Mouse (Mus musculus): ENCODE data around the gene P2ry6. TPM values are rescaled to one million over a fixed set of nuclear protein-coding genes. Genes with fewer than 3 reads are reported as not detected.

P2ry6 gene
- total RNA-seq, 2 experiments from 2014 or later = 0.82 to 1.4 TPM

DNA sequence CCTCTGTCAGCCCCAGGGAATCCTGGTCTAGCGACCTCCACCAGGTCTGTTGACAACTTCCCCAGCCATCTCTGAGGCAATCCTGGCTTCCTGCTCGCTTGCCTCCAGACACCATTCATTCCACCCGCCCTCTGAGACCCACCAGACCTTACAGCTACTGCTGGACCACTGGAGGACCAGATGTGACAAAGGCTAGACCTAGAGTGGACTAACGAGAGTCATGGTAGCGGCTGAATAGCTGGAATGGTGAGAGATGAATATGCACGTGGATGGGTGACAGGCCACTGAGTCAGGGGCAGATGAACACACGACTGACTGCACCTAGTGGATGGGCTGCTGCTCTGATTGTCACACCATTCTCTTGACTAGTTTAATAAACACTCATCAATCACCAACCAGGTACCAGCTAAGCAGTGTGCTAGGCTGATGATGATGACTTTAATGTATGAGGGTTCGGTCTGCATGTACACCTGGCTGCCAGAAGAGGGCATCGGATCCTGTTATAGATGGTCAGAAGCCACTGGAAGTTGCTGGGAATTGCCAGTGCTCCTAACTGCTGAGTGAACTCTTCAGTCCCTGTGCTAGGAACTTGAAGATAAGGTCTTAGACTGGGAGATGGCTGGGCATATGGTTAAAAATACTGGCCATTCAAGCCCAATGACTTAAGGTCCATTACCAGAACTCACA, 71.9 kb downstream of the P2ry6 start:
- peak; percentile 36 for DNase-seq
- intact Hi-C loops (cut with DNase I) = no loop called here
- H3K4me3 ChIP-seq = no peak overlapping the region
- TF ChIP-seq CTCF (IDR thresholded peaks at IDR 0.05) = peak; percentile 61
- no peak overlapping the region for H3K27ac ChIP-seq

DNA sequence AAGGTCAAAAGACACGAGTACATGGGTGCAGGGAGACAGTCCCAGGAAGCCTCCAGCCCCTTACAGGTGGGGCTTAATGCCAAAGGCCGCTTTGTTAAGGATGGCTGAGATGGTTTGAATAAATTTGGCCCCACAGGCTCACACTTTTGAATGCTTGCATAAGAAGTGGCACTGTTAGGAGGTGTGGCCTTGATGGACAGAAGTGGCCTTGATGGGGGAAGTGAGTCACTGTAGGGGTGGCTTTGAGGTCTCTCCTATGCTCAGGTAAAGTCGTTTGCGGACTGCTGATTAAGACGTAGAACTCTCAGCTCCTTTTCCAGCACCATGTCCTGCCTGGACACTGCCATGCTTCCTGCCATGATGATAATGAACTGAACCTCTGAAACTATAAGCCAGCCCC, 76.6 kb downstream of the P2ry6 start:
- TF ChIP-seq CTCF (IDR thresholded peaks at IDR 0.05) = no peak
- no peak overlapping the region for H3K4me3 ChIP-seq
- no peak for DNase-seq
- intact Hi-C loops (cut with DNase I) = no loop called here
- no peak overlapping the region for H3K27ac ChIP-seq

GRCm38 (mm10) chr7:100894833-100895226, 79.6 kb downstream of the P2ry6 start:
- intact Hi-C loops (cut with DNase I) = no loop called here
- Histone ChIP-seq H3K27ac (peak overlapping the region; percentile 88), H3K4me3 (peak overlapping the region; percentile 81)
- peak; percentile 29 for DNase-seq
- no peak for TF ChIP-seq CTCF (IDR thresholded peaks at IDR 0.05)

DNA sequence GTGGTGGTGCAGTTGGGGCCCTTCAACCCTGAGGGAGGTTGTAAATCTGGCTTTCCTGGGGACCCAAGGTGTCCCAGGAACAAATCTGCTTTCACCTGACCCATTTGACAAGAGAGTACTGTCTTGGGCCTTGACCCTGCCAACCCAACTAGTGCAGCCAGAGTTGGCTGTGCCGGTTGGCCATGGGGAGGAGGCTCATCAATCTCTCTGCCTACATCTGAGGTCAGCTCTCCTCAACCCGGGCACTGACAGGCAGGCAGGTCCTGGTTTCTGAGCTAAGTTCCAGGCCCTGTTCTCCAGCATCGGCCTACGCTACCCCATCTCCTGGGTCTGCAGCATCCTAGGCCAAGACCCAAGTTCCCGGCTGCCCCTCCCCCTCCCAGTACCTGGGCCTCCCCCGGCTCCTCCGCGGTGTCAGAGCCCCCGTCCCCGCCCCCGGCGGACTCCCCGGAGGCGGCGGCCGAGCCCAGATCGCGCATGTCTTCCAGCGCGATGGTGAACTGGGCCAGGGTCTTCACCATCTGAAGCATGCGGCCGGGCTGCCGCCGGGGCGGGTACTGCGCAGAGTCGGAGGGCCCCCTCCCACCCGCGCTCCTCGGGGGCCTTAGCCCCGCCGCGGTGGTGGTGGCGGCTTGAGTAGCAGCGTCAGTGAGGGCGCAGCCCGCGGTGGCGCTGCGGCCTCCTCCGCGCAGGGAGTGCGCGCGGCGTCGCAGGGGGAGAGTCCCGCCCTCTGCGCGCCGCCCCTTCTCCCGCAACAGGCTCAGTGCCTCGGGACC, 80.2 kb downstream of the P2ry6 start:
- intact Hi-C loops (cut with DNase I) = no loop called here
- H3K27ac ChIP-seq = peak overlapping the region; percentile 88

GRCm38 (mm10) chr7:100893249-100894056, 81.0 kb downstream of the P2ry6 start:
- TF ChIP-seq CTCF (IDR thresholded peaks at IDR 0.05) = no peak
- Histone ChIP-seq H3K27ac (peak overlapping the region; percentile 88), H3K4me3 (peak overlapping the region; percentile 81)
- peak; percentile 60 for DNase-seq
- intact Hi-C loops (cut with DNase I) = no loop called here

More for the DNA sequence above, 80.2 kb downstream of the P2ry6 start:
- peak overlapping the region; percentile 81 for H3K4me3 ChIP-seq
- TF ChIP-seq CTCF (IDR thresholded peaks at IDR 0.05) = no peak
- peak; percentile 65 for DNase-seq

Other genes starting within 250 kb of the P2ry6 start
- gene Relt, start 111.2 kb downstream of the P2ry6 start, total RNA-seq (2021) = 10 to 100 TPM in 1 of 2 experiments, 1 to 10 TPM in 1; 9.5 to 19.8 TPM
- 10 to 100 TPM; 20.9 to 33.3 TPM for gene Arhgef17, start 42.5 kb downstream of the P2ry6 start, total RNA-seq (2021)
- gene P2ry2, start 38.2 kb upstream of the P2ry6 start, total RNA-seq (2021) = 10 to 100 TPM; 29.5 to 41.7 TPM
- 1 to 10 TPM; 3.7 to 7.1 TPM for gene Fchsd2, start 118.2 kb upstream of the P2ry6 start, total RNA-seq (2021)